Mouse (Mus musculus): ENCODE results near the gene Fxyd3.

Fxyd3 gene

GRCm38 (mm10) chr7:31063074-31063560 lies 13.4 kb downstream of the Fxyd3 start:
- DNase-seq, result no peak

- DNase-seq, result no peak
These were observed 15.9 kb downstream of the Fxyd3 start for GRCm38 (mm10) chr7:31060621-31061010.

GRCm38 (mm10) chr7:31059919-31060620 lies 16.4 kb downstream of the Fxyd3 start:
- no peak for DNase-seq

GRCm38 (mm10) chr7:31059108-31059507 lies 17.4 kb downstream of the Fxyd3 start, which contains the start of gene Lgi4:
Gene Lgi4, plus strand, starts transcription at chr7:31059342.
- DNase-seq, result peak; percentile 81

GRCm38 (mm10) chr7:31058211-31058610 lies 18.3 kb downstream of the Fxyd3 start:
- no peak for DNase-seq

GRCm38 (mm10) chr7:31057730-31058129 lies 18.8 kb downstream of the Fxyd3 start:
- no peak for DNase-seq

- DNase-seq, result no peak
These were observed 19.4 kb downstream of the Fxyd3 start, which contains the start of gene Fxyd1 for GRCm38 (mm10) chr7:31057071-31057470. Gene Fxyd1, minus strand, starts transcription at chr7:31057199.

GRCm38 (mm10) chr7:31056448-31056847 lies 20.1 kb downstream of the Fxyd3 start:
- no peak for DNase-seq

GRCm38 (mm10) chr7:31055883-31056282 lies 20.6 kb downstream of the Fxyd3 start:
- no peak for DNase-seq

- peak; percentile 61 for DNase-seq
These were observed 21.1 kb downstream of the Fxyd3 start for GRCm38 (mm10) chr7:31055354-31055824.

GRCm38 (mm10) chr7:31054661-31055320 lies 21.7 kb downstream of the Fxyd3 start:
- no peak for DNase-seq

GRCm38 (mm10) chr7:31053882-31054447 lies 22.5 kb downstream of the Fxyd3 start:
- no peak for DNase-seq

- DNase-seq, result peak; percentile 63
These were observed 23.7 kb downstream of the Fxyd3 start for GRCm38 (mm10) chr7:31052636-31053434.

- DNase-seq, result no peak
These were observed 24.3 kb downstream of the Fxyd3 start for GRCm38 (mm10) chr7:31052251-31052635.

- DNase-seq, result no peak
These were observed 25.0 kb downstream of the Fxyd3 start, which contains the start of gene Fxyd7 for GRCm38 (mm10) chr7:31051321-31052021. Gene Fxyd7, minus strand, starts transcription at chr7:31051467.

- DNase-seq, result no peak
These were observed 25.6 kb downstream of the Fxyd3 start for GRCm38 (mm10) chr7:31050921-31051320.

- no peak for DNase-seq
These were observed 26.0 kb downstream of the Fxyd3 start for GRCm38 (mm10) chr7:31050487-31050886.

- peak; percentile 31 for DNase-seq
These were observed 26.6 kb downstream of the Fxyd3 start for GRCm38 (mm10) chr7:31049846-31050281.

- peak; percentile 66 for DNase-seq
These were observed 27.2 kb downstream of the Fxyd3 start for GRCm38 (mm10) chr7:31049135-31049845.

- DNase-seq, result no peak
These were observed 34.0 kb downstream of the Fxyd3 start, which contains the start of gene Fxyd5 for GRCm38 (mm10) chr7:31042431-31042910. Gene Fxyd5, minus strand, starts transcription at chr7:31042481.
